Comparison of ENCODE assay signal across 9 mouse cellular contexts in the genomic region with DNA sequence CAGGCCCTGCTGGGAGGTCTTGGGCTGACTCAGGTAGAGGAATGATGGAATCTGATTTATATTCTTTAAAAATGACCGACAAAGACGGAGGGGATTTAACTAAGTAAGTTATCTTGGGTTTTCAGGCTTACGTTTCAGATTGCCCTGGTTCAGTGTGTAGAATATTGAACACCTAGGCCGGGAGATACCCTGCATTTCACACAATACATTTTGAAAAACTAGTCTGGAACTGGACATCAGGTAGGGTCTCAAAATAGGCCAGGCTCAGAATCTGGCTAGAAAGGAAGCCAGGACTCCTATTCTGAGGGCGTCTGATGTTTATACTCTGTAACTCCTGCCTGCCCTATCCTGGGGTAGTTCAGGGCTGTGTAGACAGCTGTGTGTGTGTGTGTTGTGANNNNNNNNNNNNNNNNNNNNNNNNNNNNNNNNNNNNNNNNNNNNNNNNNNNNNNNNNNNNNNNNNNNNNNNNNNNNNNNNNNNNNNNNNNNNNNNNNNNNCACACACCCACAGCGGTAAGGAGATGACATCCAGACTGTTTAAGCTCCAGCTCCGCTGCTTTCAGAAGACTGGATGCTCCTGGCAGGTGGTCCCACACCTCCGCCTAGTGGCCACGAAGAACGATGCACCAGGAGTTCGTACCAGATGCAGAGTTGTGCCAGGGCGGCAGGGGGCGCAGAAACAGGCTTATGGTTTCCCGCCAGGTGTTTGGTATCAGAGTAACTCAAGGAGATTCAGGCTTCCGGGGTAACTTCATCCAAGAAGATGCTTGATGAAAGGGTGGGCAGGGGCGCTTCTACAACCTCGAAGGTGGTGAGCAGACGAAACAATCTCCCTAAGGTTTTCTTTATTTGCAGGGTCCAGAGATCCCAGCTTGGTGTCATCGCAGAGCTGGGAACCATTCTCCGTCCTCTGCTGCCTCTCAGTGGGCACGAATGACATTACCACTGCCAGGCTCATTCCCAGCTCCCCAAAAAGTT. TPM values are rescaled to one million over a fixed set of nuclear protein-coding genes. Genes with fewer than 3 reads are reported as not detected.
A peak's percentile ranks its signal among the peaks of the same experiment; 100 is the strongest.
DNase-seq lines count a peak whose midpoint lies in the region; ATAC-seq lines count a peak whose summit lies in the region.
"Had no signal": no experiment of that assay in that cellular context is flagged by ENCODE, and none has a peak within 500 bp of the region (broad histone marks: within the 10 kb centered on the region; RNA-seq: fewer than 3 reads in every experiment).

No protein-coding gene starts in this region.

- peaks cover 56% of the 10 kb centered on the region for H3K27me3 ChIP-seq in forebrain, embryonic 10.5 days (ENCODE audit: poor library complexity, severe bottlenecking)
- H3K27me3 ChIP-seq in heart, embryonic 14.5 days (ENCODE audit: control insufficient read depth, insufficient read depth, low read length) = peaks cover 45% of the 10 kb centered on the region
- H3K27me3 ChIP-seq in liver, embryonic 12.5 days (replicated peaks) = peaks cover 59% of the 10 kb centered on the region
- peaks cover 12% of the 10 kb centered on the region; the same call in 1 of the 2 replicates for H3K27me3 ChIP-seq in stomach, embryonic 14.5 days (ENCODE audit: control insufficient read depth, insufficient read depth, low read length)

- H3K4me2 ChIP-seq in heart, embryonic 14.5 days (ENCODE audit: low read length) = peak overlapping the region; percentile 60
- peak overlapping the region; percentile 38 for H3K4me2 ChIP-seq in liver, embryonic 12.5 days
- H3K4me2 ChIP-seq in stomach, embryonic 14.5 days (replicated peaks; ENCODE audit: low read depth, low read length) = peak overlapping the region; percentile 44

- WGBS in forebrain, embryonic 10.5 days = 13% methylated on average over 21 of the region's 21 CpGs
- 14% methylated on average over 20 of the region's 21 CpGs for WGBS in heart, embryonic 14.5 days
- 11% methylated on average over 20 of the region's 21 CpGs for WGBS in liver, embryonic 12.5 days (ENCODE audit: insufficient replicate concordance)
- 10% methylated on average over 21 of the region's 21 CpGs for WGBS in stomach, embryonic 14.5 days

- peak; percentile 66 for DNase-seq in c-Kit-positive CD71-negative TER-119-negative erythroid progenitor cells, embryonic 14.5 days (ENCODE audit: low read depth)
- DNase-seq in forebrain, embryonic 10.5 days (ENCODE audit: extremely low spot score, low spot score) = peak; percentile 93
- peak; percentile 90 for DNase-seq in kidney, postnatal 14 days
- peak; percentile 65 to 83 for DNase-seq in natural killer cell, adult 2 months (ENCODE audit: low spot score in 2 of 2)

- H3K36me3 ChIP-seq in forebrain, embryonic 10.5 days (replicated peaks) = no peaks in the 10 kb centered on the region
- H3K36me3 ChIP-seq in heart, embryonic 14.5 days (ENCODE audit: control insufficient read depth, insufficient read depth, low read length) = no peaks in the 10 kb centered on the region
- no peaks in the 10 kb centered on the region for H3K36me3 ChIP-seq in liver, embryonic 12.5 days
- no peaks in the 10 kb centered on the region for H3K36me3 ChIP-seq in stomach, embryonic 14.5 days (ENCODE audit: control insufficient read depth, insufficient read depth, low read length)

- peak; percentile 91 for ATAC-seq in CD4-positive, CD25-positive, alpha-beta regulatory T cell, adult 4 months
- ATAC-seq in heart, embryonic 14.5 days (ENCODE audit: insufficient number of reproducible peaks, insufficient read depth, low FRiP score, low read depth) = peak; percentile 64; the same call in 1 of the 2 replicates
- ATAC-seq in liver, embryonic 12.5 days = no peak
- ATAC-seq in stomach, embryonic 14.5 days (ENCODE audit: insufficient number of reproducible peaks, insufficient read depth, low FRiP score, low read depth) = peak; percentile 54

- peak overlapping the region; percentile 74; the same call in 1 of the 2 replicates for H3K27ac ChIP-seq in forebrain, embryonic 10.5 days
- no peak overlapping the region for H3K27ac ChIP-seq in heart, embryonic 14.5 days (replicated peaks in 1 of 2; ENCODE audit: control insufficient read depth in 1 of 2, insufficient read depth in 1 of 2, low read depth in 2 of 2, low read length in 2 of 2)
- H3K27ac ChIP-seq in liver, embryonic 12.5 days = no peak overlapping the region
- no peak overlapping the region for H3K27ac ChIP-seq in stomach, embryonic 14.5 days (ENCODE audit: low read length)

- H3K9ac ChIP-seq in heart, embryonic 14.5 days (ENCODE audit: low read length) = no peak overlapping the region
- H3K9ac ChIP-seq in liver, embryonic 12.5 days = no peak overlapping the region
- no peak overlapping the region for H3K9ac ChIP-seq in stomach, embryonic 14.5 days (replicated peaks; ENCODE audit: low read depth, low read length)

- H3K4me1 ChIP-seq in forebrain, embryonic 10.5 days = peaks cover 55% of the 10 kb centered on the region
- peaks cover 22 to 29% of the 10 kb centered on the region in 2 experiments for H3K4me1 ChIP-seq in heart, embryonic 14.5 days (ENCODE audit: control insufficient read depth in 2 of 2, insufficient read depth in 2 of 2, low read length in 2 of 2)
- peaks cover 23% of the 10 kb centered on the region for H3K4me1 ChIP-seq in liver, embryonic 12.5 days
- peaks cover 22% of the 10 kb centered on the region; the same call in 1 of the 2 replicates for H3K4me1 ChIP-seq in stomach, embryonic 14.5 days (ENCODE audit: control insufficient read depth, insufficient read depth, low read length)

- H3K4me3 ChIP-seq in forebrain, embryonic 10.5 days = peak overlapping the region; percentile 41
- peak overlapping the region; percentile 11 to 29; a peak in 3 of 4 replicates for H3K4me3 ChIP-seq in heart, embryonic 14.5 days (ENCODE audit: control insufficient read depth in 1 of 2, insufficient read depth in 1 of 2, low read depth in 1 of 2, low read length in 2 of 2)
- H3K4me3 ChIP-seq in liver, embryonic 12.5 days = no peak overlapping the region
- H3K4me3 ChIP-seq in stomach, embryonic 14.5 days (ENCODE audit: low read depth, low read length) = peak overlapping the region; percentile 20
- H3K4me3 ChIP-seq: erythroblast, embryonic 14.5 days had no signal

- no peaks in the 10 kb centered on the region for H3K9me3 ChIP-seq in forebrain, embryonic 10.5 days
- no peaks in the 10 kb centered on the region for H3K9me3 ChIP-seq in heart, embryonic 14.5 days (ENCODE audit: control insufficient read depth, low read length)
- no peaks in the 10 kb centered on the region for H3K9me3 ChIP-seq in liver, embryonic 12.5 days (replicated peaks)
- H3K9me3 ChIP-seq in stomach, embryonic 14.5 days (ENCODE audit: control insufficient read depth, low read depth, low read length) = no peaks in the 10 kb centered on the region

RNA-seq across cellular contexts. Expression of a gene that starts 11.6 kb away (rescaled TPM):
- not detected for polyA plus RNA-seq in CD4-positive, CD25-positive, alpha-beta regulatory T cell, adult 4 months (2017; shearing (Covaris generic))
- not detected in 2 replicates for polyA plus RNA-seq in forebrain, embryonic 10.5 days (2016; fragmentation: Nextera tagmentation; extraction: Ambion mirVana)
- polyA plus RNA-seq in heart, embryonic 14.5 days (2014; fragmentation: Nextera tagmentation; extraction: Ambion mirVana) = not detected in 2 replicates
- not detected in 2 replicates for polyA plus RNA-seq in liver, embryonic 12.5 days (2016; fragmentation: Nextera tagmentation; extraction: Ambion mirVana)
- polyA plus RNA-seq in stomach, embryonic 14.5 days (2014; fragmentation: Nextera tagmentation; extraction: Ambion mirVana) = not detected in 2 replicates

RNA-seq across cellular contexts. Expression of a gene that starts 45.3 kb away (rescaled TPM):
- not detected for polyA plus RNA-seq in CD4-positive, CD25-positive, alpha-beta regulatory T cell, adult 4 months (2017; shearing (Covaris generic))
- polyA plus RNA-seq in forebrain, embryonic 10.5 days (2016; fragmentation: Nextera tagmentation; extraction: Ambion mirVana) = not detected in 2 replicates
- polyA plus RNA-seq in heart, embryonic 14.5 days (2014; fragmentation: Nextera tagmentation; extraction: Ambion mirVana) = not detected in 2 replicates
- 0.11 TPM in 1 of 2 replicates, not detected in the other for polyA plus RNA-seq in liver, embryonic 12.5 days (2016; fragmentation: Nextera tagmentation; extraction: Ambion mirVana)
- not detected in 2 replicates for polyA plus RNA-seq in stomach, embryonic 14.5 days (2014; fragmentation: Nextera tagmentation; extraction: Ambion mirVana)
- polyA plus RNA-seq: erythroblast, embryonic 14.5 days had no signal
